Mouse (Mus musculus): ENCODE measurements around the gene Olfr694. TPM values are rescaled to one million over a fixed set of nuclear protein-coding genes. Genes with fewer than 3 reads are reported as not detected.

The Olfr694 gene
- polyA plus RNA-seq, 1 experiment from 2014 or later = not detected

DNA sequence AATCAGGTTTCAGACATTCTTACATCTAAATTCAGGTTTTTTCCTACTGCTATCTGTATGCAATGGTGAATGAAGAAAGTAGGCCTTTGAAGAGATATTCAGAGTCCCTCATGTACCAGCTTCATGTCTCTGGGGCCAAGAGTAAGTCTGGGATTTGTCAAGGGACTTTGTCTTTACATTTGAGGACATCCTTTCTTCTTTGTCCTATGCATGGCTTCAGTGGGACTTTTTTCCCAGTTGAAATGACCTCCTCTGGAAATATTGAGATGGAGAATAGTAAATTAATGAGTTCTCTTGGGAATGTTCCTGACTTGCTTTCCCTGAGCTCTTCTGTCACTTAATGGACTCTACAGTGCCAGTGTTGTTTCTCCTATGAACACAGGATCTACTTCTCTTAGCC is 11.1 kb downstream of the Olfr694 start, which contains the start of gene Olfr693:
Gene Olfr693, minus strand, starts transcription at position 101 of the 400 bp plus-strand sequence.
- no peaks in the 10 kb centered on the region for H3K9me3 ChIP-seq (ENCODE audit: control insufficient read depth, low read length)
- no peak within 1 kb of the TSS for H3K4me3 ChIP-seq (ENCODE audit: low read length)
- H3K36me3 ChIP-seq (ENCODE audit: control insufficient read depth, insufficient read depth, low read length) = no peaks in the 10 kb centered on the region
- no peak within 1 kb of the TSS for H3K4me2 ChIP-seq (replicated peaks; ENCODE audit: low read depth, low read length)
- no peaks in the 10 kb centered on the region for H3K4me1 ChIP-seq (ENCODE audit: control insufficient read depth, insufficient read depth, low read length)
- H3K27ac ChIP-seq (ENCODE audit: low read depth, low read length) = no peak within 1 kb of the TSS
- H3K27me3 ChIP-seq (ENCODE audit: control insufficient read depth, insufficient read depth, low read length) = no peaks in the 10 kb centered on the region
- no peak for ATAC-seq (ENCODE audit: low FRiP score, low TSS enrichment)
- H3K9ac ChIP-seq (ENCODE audit: low read depth, low read length) = no peak within 1 kb of the TSS

GRCm38 (mm10) chr7:106652344-106652652 is 39.3 kb downstream of the Olfr694 start:
- Histone ChIP-seq H3K4me2 (replicated peaks; ENCODE audit: low read depth, low read length) (no peak overlapping the region), H3K27me3 (ENCODE audit: control insufficient read depth, insufficient read depth, low read length) (no peaks in the 10 kb centered on the region), H3K4me1 (ENCODE audit: control insufficient read depth, insufficient read depth, low read length) (no peaks in the 10 kb centered on the region), H3K4me3 (ENCODE audit: low read length) (no peak overlapping the region), H3K36me3 (ENCODE audit: control insufficient read depth, insufficient read depth, low read length) (no peaks in the 10 kb centered on the region), H3K27ac (ENCODE audit: low read depth, low read length) (no peak overlapping the region), H3K9ac (ENCODE audit: low read depth, low read length) (no peak overlapping the region), H3K9me3 (ENCODE audit: control insufficient read depth, low read length) (no peaks in the 10 kb centered on the region)
- no peak for ATAC-seq (ENCODE audit: low FRiP score, low TSS enrichment)

DNA sequence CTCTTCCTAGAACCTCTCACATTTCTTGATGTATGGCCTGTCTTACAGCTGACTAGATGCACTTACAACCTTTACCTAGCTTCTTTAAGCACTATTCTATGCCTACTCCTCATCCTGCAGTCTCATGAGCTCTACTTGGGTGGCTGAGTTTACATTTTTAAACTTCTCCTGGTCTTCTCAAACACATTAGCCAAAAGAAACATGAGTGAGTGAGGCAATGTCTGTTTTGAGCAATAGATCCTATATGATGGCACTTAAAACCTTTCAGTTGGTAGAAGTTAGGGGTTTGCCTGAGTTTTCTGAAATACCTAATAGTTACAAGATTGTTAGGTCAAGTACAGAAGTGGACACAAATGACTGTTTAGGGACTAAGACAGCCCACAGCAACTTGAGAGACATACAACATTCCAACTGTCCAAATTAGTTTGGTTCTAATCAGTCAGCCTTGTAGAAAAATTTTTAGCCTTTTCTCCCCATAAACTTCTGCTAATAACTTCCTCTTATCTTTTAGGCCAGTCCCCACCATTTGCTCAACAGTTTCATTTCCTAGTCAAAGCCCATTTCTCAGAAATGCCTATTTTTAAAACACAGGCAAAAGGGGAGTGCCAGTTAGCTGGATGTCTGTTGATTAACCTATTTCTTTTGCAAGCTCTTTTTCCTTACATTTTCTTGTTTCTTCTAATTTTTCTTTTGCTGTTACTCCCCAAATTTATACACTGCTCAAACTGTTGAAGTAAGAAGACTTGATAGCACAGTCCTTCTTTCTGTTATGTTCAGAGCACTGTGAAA is 39.9 kb downstream of the Olfr694 start:
- Histone ChIP-seq H3K27ac (ENCODE audit: low read depth, low read length) (no peak overlapping the region), H3K4me3 (ENCODE audit: low read length) (no peak overlapping the region), H3K4me1 (ENCODE audit: control insufficient read depth, insufficient read depth, low read length) (no peaks in the 10 kb centered on the region), H3K9ac (ENCODE audit: low read depth, low read length) (no peak overlapping the region), H3K36me3 (ENCODE audit: control insufficient read depth, insufficient read depth, low read length) (no peaks in the 10 kb centered on the region), H3K9me3 (ENCODE audit: control insufficient read depth, low read length) (no peaks in the 10 kb centered on the region), H3K4me2 (replicated peaks; ENCODE audit: low read depth, low read length) (no peak overlapping the region), H3K27me3 (ENCODE audit: control insufficient read depth, insufficient read depth, low read length) (no peaks in the 10 kb centered on the region)
- ATAC-seq (ENCODE audit: low FRiP score, low TSS enrichment) = no peak

DNA sequence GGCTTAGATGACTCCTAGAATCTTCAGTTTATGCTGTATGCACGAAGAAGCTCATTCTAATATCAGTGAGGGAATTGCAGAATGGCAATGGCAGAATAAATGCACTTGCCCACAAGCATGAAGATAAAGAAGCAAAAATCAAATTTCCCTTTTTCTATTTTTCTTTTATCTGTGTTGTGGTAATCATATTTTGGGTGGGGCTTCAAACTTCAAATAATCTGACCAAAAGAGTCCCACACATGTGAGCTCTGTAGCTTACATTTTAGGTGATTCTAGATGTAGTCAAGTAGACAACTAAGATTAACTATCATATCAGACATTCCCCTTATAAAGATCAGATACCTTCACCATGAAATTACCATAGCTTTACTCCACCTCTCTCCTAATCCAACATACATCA is 41.8 kb downstream of the Olfr694 start:
- Histone ChIP-seq H3K9ac (ENCODE audit: low read depth, low read length) (no peak overlapping the region), H3K36me3 (ENCODE audit: control insufficient read depth, insufficient read depth, low read length) (no peaks in the 10 kb centered on the region), H3K4me1 (ENCODE audit: control insufficient read depth, insufficient read depth, low read length) (no peaks in the 10 kb centered on the region), H3K4me3 (ENCODE audit: low read length) (no peak overlapping the region), H3K27ac (ENCODE audit: low read depth, low read length) (no peak overlapping the region), H3K9me3 (ENCODE audit: control insufficient read depth, low read length) (no peaks in the 10 kb centered on the region), H3K27me3 (ENCODE audit: control insufficient read depth, insufficient read depth, low read length) (no peaks in the 10 kb centered on the region), H3K4me2 (replicated peaks; ENCODE audit: low read depth, low read length) (no peak overlapping the region)
- no peak for ATAC-seq (ENCODE audit: low FRiP score, low TSS enrichment)
- WGBS = 63% methylated on average over 1 of the region's 1 CpGs

GRCm38 (mm10) chr7:106645261-106645660 is 46.4 kb downstream of the Olfr694 start:
- no peak overlapping the region for H3K4me3 ChIP-seq (ENCODE audit: low read length)
- H3K4me1 ChIP-seq (ENCODE audit: control insufficient read depth, insufficient read depth, low read length) = no peaks in the 10 kb centered on the region
- H3K27me3 ChIP-seq (ENCODE audit: control insufficient read depth, insufficient read depth, low read length) = no peaks in the 10 kb centered on the region
- H3K36me3 ChIP-seq (ENCODE audit: control insufficient read depth, insufficient read depth, low read length) = no peaks in the 10 kb centered on the region
- H3K4me2 ChIP-seq (replicated peaks; ENCODE audit: low read depth, low read length) = no peak overlapping the region
- no peak overlapping the region for H3K27ac ChIP-seq (ENCODE audit: low read depth, low read length)
- ATAC-seq (ENCODE audit: low FRiP score, low TSS enrichment) = no peak
- 85% methylated on average over 1 of the region's 1 CpGs for WGBS
- H3K9ac ChIP-seq (ENCODE audit: low read depth, low read length) = no peak overlapping the region
- H3K9me3 ChIP-seq (ENCODE audit: control insufficient read depth, low read length) = no peaks in the 10 kb centered on the region

- no peak for ATAC-seq (ENCODE audit: low FRiP score, low TSS enrichment)
Observed at GRCm38 (mm10) chr7:106644222-106644870, 47.3 kb downstream of the Olfr694 start.

DNA sequence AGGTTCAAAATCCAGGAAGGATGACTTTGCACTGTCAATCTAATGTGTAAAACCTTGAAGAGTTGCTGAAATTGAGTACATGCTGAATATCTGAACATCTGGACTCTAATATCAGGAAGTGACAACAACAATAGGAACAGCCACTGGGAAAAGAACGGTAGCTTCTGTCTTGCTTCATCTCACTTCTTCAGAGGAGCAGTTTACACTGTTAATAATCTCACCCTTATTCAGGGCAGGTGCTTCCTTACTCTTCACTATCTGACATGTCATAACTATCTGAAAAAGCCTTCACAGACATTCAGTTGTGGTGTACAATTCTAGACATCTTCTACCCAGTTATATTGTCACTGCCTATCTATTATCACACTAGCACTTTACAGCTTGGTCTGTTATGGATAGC is 50.8 kb downstream of the Olfr694 start:
- no peak for ATAC-seq (ENCODE audit: low FRiP score, low TSS enrichment)
- H3K27ac ChIP-seq (ENCODE audit: low read depth, low read length) = no peak overlapping the region
- WGBS = 74% methylated on average over 1 of the region's 1 CpGs

More at GRCm38 (mm10) chr7:106644222-106644870, 47.3 kb downstream of the Olfr694 start:
- Histone ChIP-seq H3K27ac (ENCODE audit: low read depth, low read length) (no peak overlapping the region), H3K4me2 (replicated peaks; ENCODE audit: low read depth, low read length) (no peak overlapping the region), H3K27me3 (ENCODE audit: control insufficient read depth, insufficient read depth, low read length) (no peaks in the 10 kb centered on the region), H3K36me3 (ENCODE audit: control insufficient read depth, insufficient read depth, low read length) (no peaks in the 10 kb centered on the region), H3K9ac (ENCODE audit: low read depth, low read length) (no peak overlapping the region), H3K4me1 (ENCODE audit: control insufficient read depth, insufficient read depth, low read length) (no peaks in the 10 kb centered on the region), H3K4me3 (ENCODE audit: low read length) (no peak overlapping the region), H3K9me3 (ENCODE audit: control insufficient read depth, low read length) (no peaks in the 10 kb centered on the region)
- 81% methylated on average over 3 of the region's 3 CpGs for WGBS

GRCm38 (mm10) chr7:106635560-106635959 is 56.1 kb downstream of the Olfr694 start:
- Histone ChIP-seq H3K4me1 (ENCODE audit: control insufficient read depth, insufficient read depth, low read length) (no peaks in the 10 kb centered on the region), H3K27ac (ENCODE audit: low read depth, low read length) (no peak overlapping the region), H3K4me3 (ENCODE audit: low read length) (no peak overlapping the region), H3K9ac (ENCODE audit: low read depth, low read length) (no peak overlapping the region), H3K36me3 (ENCODE audit: control insufficient read depth, insufficient read depth, low read length) (no peaks in the 10 kb centered on the region), H3K9me3 (ENCODE audit: control insufficient read depth, low read length) (no peaks in the 10 kb centered on the region), H3K27me3 (ENCODE audit: control insufficient read depth, insufficient read depth, low read length) (no peaks in the 10 kb centered on the region), H3K4me2 (replicated peaks; ENCODE audit: low read depth, low read length) (no peak overlapping the region)
- ATAC-seq (ENCODE audit: low FRiP score, low TSS enrichment) = no peak
- WGBS = 91% methylated on average over 4 of the region's 4 CpGs

More for the DNA sequence above, 50.8 kb downstream of the Olfr694 start:
- H3K27me3 ChIP-seq (ENCODE audit: control insufficient read depth, insufficient read depth, low read length) = no peaks in the 10 kb centered on the region
- H3K4me1 ChIP-seq (ENCODE audit: control insufficient read depth, insufficient read depth, low read length) = no peaks in the 10 kb centered on the region
- H3K4me3 ChIP-seq (ENCODE audit: low read length) = no peak overlapping the region
- no peak overlapping the region for H3K4me2 ChIP-seq (replicated peaks; ENCODE audit: low read depth, low read length)
- no peaks in the 10 kb centered on the region for H3K36me3 ChIP-seq (ENCODE audit: control insufficient read depth, insufficient read depth, low read length)
- H3K9me3 ChIP-seq (ENCODE audit: control insufficient read depth, low read length) = no peaks in the 10 kb centered on the region
- H3K9ac ChIP-seq (ENCODE audit: low read depth, low read length) = no peak overlapping the region

All from kidney, embryonic 14.5 days (tissue).